Mouse (Mus musculus): ENCODE measurements around the gene Krt83. TPM values are rescaled to one million over a fixed set of nuclear protein-coding genes. Genes with fewer than 3 reads are reported as not detected.

Gene Krt83
- polyA plus RNA-seq, 1 experiment from 2014 or later: not detected

DNA sequence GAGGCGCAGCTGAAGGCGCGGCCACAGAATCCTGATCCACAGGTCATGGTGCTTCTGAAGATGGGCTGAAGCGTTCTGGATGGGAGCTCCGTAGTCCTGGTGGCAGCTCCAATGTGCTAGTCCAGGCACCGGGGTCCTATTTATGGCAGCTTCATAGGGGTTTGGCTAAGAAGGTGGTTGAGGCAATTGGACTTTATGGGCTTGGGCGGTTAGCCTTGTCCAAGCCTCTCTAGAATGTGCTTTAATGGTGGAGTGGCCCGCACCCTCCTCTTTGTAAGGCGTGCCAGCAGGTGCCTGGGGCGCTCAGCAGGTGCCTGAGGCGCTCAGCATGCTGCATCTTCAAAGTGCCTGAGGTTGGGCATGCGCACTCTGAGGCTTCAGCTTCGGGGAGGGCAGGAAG lies 27.7 kb downstream of the Krt83 start, which contains the start of gene Krt81:
TSS of gene Krt81 (minus strand) at position 101 of the 400 bp plus-strand sequence.
- Histone ChIP-seq H3K9me3 (no peaks in the 10 kb centered on the region), H3K9ac (no peak within 1 kb of the TSS), H3K4me1 (peaks cover 1% of the 10 kb centered on the region), H3K4me2 (no peak within 1 kb of the TSS), H3K4me3 (replicated peaks) (no peak within 1 kb of the TSS), H3K27me3 (no peaks in the 10 kb centered on the region), H3K36me3 (replicated peaks) (no peaks in the 10 kb centered on the region), H3K27ac (no peak within 1 kb of the TSS)
- 85% methylated on average over 13 of the region's 13 CpGs for WGBS
- no peak for ATAC-seq (ENCODE audit: low FRiP score)

DNA sequence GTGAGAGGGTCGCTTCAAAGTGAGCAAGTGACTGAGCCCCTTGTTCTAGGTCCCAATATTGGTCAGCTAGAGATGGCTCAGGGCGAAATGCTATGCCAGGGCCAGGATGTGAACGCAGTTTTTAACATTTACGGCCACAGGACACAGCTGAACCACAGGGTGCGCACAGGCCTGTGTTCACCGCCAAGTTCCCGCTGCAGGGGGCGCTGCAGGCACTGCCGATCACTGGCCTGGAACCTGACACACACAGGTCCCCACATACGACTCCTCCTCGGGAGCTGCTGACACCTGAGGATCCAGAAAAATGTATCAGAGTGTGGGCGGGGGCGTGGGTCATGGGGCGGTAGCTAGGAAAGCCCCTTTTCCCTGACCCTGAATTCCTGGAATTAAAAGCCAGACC lies 32.0 kb downstream of the Krt83 start:
- Histone ChIP-seq H3K9ac (no peak overlapping the region), H3K4me2 (no peak overlapping the region), H3K4me1 (peaks cover 6% of the 10 kb centered on the region), H3K36me3 (replicated peaks) (no peaks in the 10 kb centered on the region), H3K27me3 (no peaks in the 10 kb centered on the region), H3K27ac (no peak overlapping the region), H3K4me3 (replicated peaks) (no peak overlapping the region), H3K9me3 (0 out of 2 replicates have a peak, but pooled peaks cover 2% of the 10 kb centered on the region)
- ATAC-seq (ENCODE audit: low FRiP score): no peak
- WGBS: 81% methylated on average over 14 of the region's 14 CpGs

DNA sequence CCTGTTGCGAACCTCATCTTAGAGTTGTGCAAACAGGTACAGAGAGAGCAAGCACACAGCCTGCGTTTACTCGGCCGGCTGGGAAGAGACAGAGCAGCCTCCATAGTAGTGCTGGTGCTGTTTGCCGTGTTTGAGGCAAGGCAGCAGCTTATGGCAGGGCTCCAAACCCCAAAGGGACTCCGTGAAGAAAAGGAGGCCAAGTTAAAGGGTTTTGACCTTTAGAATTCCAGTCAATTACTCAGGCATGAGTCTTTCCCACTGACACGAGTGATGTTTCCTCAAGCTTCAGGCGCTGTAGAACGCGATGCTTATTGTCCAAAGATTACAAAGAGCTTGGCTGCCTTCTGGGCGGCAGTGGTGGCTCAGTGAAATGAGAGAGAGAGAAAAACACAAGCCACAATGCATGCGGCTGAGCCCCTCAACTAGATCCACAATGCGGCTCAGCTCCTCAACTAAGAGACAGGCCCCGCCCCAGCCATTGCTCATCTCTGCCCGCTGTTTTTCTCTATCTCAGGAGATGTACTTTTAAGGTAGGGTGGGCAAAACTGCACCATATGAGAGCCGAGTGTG lies 32.9 kb downstream of the Krt83 start:
- no peak for ATAC-seq (ENCODE audit: low FRiP score)
- H3K27ac ChIP-seq: no peak overlapping the region
- H3K9me3 ChIP-seq: 0 out of 2 replicates have a peak, but pooled peaks cover 2% of the 10 kb centered on the region
- no peak overlapping the region for H3K9ac ChIP-seq
- 56% methylated on average over 16 of the region's 16 CpGs for WGBS
- H3K4me3 ChIP-seq (replicated peaks): no peak overlapping the region
- H3K27me3 ChIP-seq: no peaks in the 10 kb centered on the region
- H3K4me1 ChIP-seq: peaks cover 6% of the 10 kb centered on the region
- no peaks in the 10 kb centered on the region for H3K36me3 ChIP-seq (replicated peaks)
- no peak overlapping the region for H3K4me2 ChIP-seq

DNA sequence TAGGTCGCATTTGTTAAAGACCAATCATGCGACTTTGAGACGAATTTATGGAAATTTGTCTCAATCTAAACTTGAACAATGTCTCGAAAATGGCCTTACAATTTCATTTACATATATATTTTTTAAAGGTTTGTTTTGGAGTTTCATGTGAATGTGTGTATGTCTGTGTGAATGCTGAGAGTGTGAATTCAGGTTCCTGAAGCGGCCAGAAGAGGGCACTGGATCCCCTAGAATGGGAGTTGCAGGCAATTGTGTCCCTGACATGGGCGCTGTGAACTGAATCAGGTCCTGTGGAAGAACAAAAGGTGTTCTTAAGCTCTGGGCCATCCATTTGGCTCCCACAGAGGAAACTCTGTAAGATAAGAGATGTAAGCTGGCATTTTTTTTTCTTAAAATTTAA lies 35.4 kb downstream of the Krt83 start:
- H3K36me3 ChIP-seq (replicated peaks): no peaks in the 10 kb centered on the region
- no peak for ATAC-seq (ENCODE audit: low FRiP score)
- H3K4me3 ChIP-seq (replicated peaks): no peak overlapping the region
- H3K27me3 ChIP-seq: no peaks in the 10 kb centered on the region
- 0 out of 2 replicates have a peak, but pooled peaks cover 2% of the 10 kb centered on the region for H3K9me3 ChIP-seq
- no peak overlapping the region for H3K9ac ChIP-seq
- H3K4me2 ChIP-seq: no peak overlapping the region
- H3K27ac ChIP-seq: no peak overlapping the region
- H3K4me1 ChIP-seq: peaks cover 10% of the 10 kb centered on the region
- 89% methylated on average over 6 of the region's 6 CpGs for WGBS

DNA sequence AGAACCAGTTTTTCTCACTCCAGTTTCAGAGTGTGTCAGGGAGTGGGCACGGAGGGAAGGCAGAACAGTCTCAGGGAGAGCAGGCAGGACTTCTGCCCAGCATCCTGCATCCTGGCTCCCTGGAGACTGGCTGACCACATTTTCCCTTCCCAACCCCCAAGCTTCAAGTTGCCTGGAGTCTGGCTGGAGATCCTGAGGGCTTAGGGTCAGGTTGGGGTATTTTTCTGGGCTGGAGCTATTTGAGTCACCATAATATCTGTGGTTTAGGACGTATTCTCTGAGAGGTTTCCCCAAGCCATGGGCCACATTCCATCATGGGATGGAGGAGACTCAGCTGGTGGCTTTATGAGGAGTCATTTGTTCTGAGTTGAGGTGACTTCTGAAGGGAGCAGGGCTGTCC lies 36.0 kb downstream of the Krt83 start:
- no peak for ATAC-seq (ENCODE audit: low FRiP score)
- no peak overlapping the region for H3K27ac ChIP-seq
- no peak overlapping the region for H3K4me2 ChIP-seq
- no peak overlapping the region for H3K4me3 ChIP-seq (replicated peaks)
- no peak overlapping the region for H3K9ac ChIP-seq
- WGBS: 96% methylated on average over 2 of the region's 2 CpGs
- H3K36me3 ChIP-seq (replicated peaks): no peaks in the 10 kb centered on the region
- H3K9me3 ChIP-seq: 0 out of 2 replicates have a peak, but pooled peaks cover 2% of the 10 kb centered on the region
- H3K27me3 ChIP-seq: no peaks in the 10 kb centered on the region
- peaks cover 10% of the 10 kb centered on the region for H3K4me1 ChIP-seq

DNA sequence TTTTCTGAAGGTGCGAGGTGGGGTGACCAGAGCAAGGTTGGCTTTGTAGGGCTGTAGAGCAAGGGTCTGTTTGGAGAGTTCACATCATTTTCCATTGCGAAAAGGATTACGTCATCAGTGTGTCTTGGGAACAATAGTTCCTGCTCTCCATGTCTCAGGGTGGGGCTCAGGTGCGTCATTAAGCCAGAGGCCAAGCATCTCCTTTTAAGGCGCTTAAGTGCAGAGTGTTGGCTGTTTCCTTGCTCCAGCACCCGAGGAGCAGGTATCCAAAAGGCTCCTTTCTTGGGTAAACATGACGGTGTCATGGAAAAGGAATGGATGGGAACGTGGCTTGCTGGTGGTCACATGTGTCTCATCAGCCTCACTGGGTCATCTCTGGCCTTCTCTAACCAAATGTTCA lies 36.5 kb downstream of the Krt83 start:
- WGBS: 87% methylated on average over 8 of the region's 8 CpGs
- peaks cover 10% of the 10 kb centered on the region for H3K4me1 ChIP-seq
- no peaks in the 10 kb centered on the region for H3K27me3 ChIP-seq
- no peak overlapping the region for H3K9ac ChIP-seq
- no peak for ATAC-seq (ENCODE audit: low FRiP score)
- H3K27ac ChIP-seq: no peak overlapping the region
- H3K9me3 ChIP-seq: 0 out of 2 replicates have a peak, but pooled peaks cover 2% of the 10 kb centered on the region
- H3K36me3 ChIP-seq (replicated peaks): no peaks in the 10 kb centered on the region
- H3K4me2 ChIP-seq: no peak overlapping the region
- no peak overlapping the region for H3K4me3 ChIP-seq (replicated peaks)

DNA sequence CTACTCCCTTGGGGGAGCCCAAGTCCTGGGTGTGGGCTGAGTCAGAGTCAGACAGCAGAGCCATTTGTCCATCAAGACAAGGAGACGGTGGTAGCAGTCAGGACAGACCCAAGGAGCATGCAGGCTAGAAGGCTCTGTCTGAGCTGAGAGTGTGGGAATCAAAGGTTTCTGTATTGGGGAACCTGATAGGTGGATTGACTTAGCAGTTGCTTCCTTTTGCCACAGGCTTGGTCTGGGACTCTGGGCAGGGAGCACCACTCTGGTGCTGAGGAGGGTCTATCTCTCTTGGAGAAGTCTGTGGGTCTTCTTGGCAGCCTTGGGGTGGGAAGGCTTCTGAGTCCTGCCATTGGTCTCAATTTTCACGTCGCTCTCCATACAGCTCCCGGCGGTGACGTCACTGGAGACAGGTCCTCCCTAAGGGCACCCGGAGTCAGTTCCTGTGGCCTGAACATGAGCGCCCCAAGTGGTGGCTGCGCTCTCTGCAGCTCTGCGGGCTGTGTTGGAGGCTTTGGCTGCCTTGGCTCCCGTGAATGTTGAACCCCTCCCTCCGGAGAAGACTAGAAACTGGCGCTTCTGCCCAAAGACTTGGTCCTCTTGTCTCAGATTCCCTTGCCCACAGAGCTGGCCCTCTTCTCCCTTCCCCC lies 38.1 kb downstream of the Krt83 start:
- 6% methylated on average over 13 of the region's 13 CpGs for WGBS
- H3K27me3 ChIP-seq: 0 out of 2 replicates have a peak, but pooled peaks cover 2% of the 10 kb centered on the region
- ATAC-seq (ENCODE audit: low FRiP score): no peak
- H3K4me1 ChIP-seq: peaks cover 4% of the 10 kb centered on the region
- H3K4me2 ChIP-seq: 0 out of 2 replicates have a peak overlapping the region, but pooled peaks have one; percentile 21
- no peak overlapping the region for H3K27ac ChIP-seq
- H3K9me3 ChIP-seq: 0 out of 2 replicates have a peak, but pooled peaks cover 2% of the 10 kb centered on the region
- H3K9ac ChIP-seq: no peak overlapping the region
- H3K4me3 ChIP-seq (replicated peaks): no peak overlapping the region
- no peaks in the 10 kb centered on the region for H3K36me3 ChIP-seq (replicated peaks)

DNA sequence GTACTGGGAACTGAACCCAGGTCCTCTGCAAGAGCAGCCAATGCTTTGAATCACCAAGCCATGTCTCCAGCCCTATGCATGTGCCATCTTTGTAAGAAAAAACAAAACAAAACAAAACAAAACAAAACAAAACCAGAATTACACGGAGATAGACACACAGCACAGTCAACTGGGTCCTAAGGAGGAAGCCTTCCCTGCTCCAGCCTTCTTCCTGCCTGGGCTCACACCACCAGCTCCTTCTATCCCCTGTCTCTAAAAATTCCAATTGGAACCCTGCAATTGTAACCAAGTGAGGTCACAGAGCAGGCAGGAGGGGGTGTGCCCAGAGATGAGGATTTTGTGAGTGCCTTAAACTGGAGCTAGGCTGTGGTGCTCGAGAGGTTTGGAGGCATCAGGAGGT lies 43.9 kb downstream of the Krt83 start, which contains the start of gene Krt88:
TSS of gene Krt88 (plus strand) at position 301 of the 400 bp plus-strand sequence.
- H3K4me1 ChIP-seq: no peaks in the 10 kb centered on the region
- no peak within 1 kb of the TSS for H3K9ac ChIP-seq
- no peak within 1 kb of the TSS for H3K4me3 ChIP-seq (replicated peaks)
- no peak within 1 kb of the TSS for H3K27ac ChIP-seq
- H3K36me3 ChIP-seq (replicated peaks): no peaks in the 10 kb centered on the region
- H3K27me3 ChIP-seq: 0 out of 2 replicates have a peak, but pooled peaks cover 2% of the 10 kb centered on the region
- WGBS: 68% methylated on average over 2 of the region's 2 CpGs
- H3K4me2 ChIP-seq: no peak within 1 kb of the TSS
- H3K9me3 ChIP-seq: no peaks in the 10 kb centered on the region
- no peak for ATAC-seq (ENCODE audit: low FRiP score)

DNA sequence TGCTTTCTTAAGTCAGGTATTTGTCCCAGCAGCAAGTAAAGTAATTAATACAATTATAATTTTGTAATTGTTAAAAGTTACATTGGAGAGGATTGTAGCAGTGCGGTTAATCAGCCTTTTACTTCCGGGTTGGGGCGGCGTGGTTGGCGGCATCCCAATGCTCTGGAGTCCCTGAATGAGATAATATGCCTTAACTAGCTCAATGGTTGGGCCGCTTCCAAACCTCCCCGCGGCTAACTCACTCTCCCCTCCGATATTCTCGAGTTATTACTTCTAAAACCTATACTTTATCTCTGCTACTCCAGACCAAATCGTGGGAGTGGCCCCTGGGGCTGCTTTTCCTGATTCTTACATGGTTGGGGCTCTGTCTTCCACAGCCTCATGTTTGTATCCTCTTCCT lies 44.7 kb downstream of the Krt83 start:
- no peak overlapping the region for H3K4me2 ChIP-seq

DNA sequence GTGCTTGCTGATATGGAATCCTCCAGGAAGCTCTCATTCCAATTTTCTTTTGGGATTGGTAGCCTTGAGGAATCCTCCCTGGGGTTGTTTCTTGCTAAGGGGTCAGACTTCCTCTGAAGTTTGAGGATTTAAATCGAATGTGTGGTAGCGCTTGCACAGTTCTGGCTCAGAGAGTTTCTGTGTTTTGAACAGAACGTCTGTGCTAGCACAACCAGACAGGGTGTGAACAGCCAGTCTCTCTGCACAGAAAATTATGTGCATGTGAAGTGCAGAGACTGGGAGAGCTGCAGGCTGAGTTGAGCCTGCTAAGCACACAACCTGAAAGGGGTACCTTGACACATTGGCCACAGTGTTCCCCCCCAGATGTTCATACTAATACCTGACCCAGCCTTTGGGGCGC lies 50.5 kb downstream of the Krt83 start:
- Histone ChIP-seq H3K9ac (no peak overlapping the region), H3K27me3 (peaks cover 43% of the 10 kb centered on the region), H3K4me1 (peaks cover 6% of the 10 kb centered on the region), H3K27ac (no peak overlapping the region), H3K36me3 (replicated peaks) (no peaks in the 10 kb centered on the region), H3K4me3 (replicated peaks) (no peak overlapping the region), H3K9me3 (no peaks in the 10 kb centered on the region), H3K4me2 (no peak overlapping the region)
- no peak for ATAC-seq (ENCODE audit: low FRiP score)
- WGBS: 77% methylated on average over 4 of the region's 4 CpGs

More for the DNA sequence above, 44.7 kb downstream of the Krt83 start:
- no peak overlapping the region for H3K4me3 ChIP-seq (replicated peaks)
- H3K27me3 ChIP-seq: 0 out of 2 replicates have a peak, but pooled peaks cover 2% of the 10 kb centered on the region
- no peak overlapping the region for H3K9ac ChIP-seq
- no peaks in the 10 kb centered on the region for H3K4me1 ChIP-seq
- no peak for ATAC-seq (ENCODE audit: low FRiP score)
- WGBS: 70% methylated on average over 11 of the region's 11 CpGs
- H3K27ac ChIP-seq: no peak overlapping the region
- H3K9me3 ChIP-seq: no peaks in the 10 kb centered on the region
- H3K36me3 ChIP-seq (replicated peaks): no peaks in the 10 kb centered on the region

DNA sequence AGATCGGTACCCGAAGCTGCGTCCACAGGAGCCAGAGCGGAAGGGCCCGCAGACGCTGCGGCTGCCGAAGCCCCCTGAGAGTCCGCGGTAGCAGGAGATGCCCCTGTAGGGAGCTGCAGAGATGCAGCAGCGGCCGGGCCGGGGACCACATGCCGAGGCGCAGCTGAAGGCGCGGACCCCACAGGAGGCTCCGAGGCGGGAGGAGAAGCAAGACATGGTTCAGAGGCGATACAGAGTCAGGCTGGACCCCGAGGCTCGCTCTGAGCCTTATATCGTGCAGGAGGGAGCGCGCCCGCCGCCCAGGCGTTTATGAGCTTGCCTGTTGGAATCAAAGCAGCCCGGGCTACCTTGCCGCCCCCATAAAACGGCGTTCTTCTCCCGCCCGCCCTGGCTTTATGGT lies 52.8 kb downstream of the Krt83 start, which contains the start of gene Krt87:
TSS of gene Krt87 (minus strand) at position 250 of the 400 bp plus-strand sequence.
- 3% methylated on average over 34 of the region's 34 CpGs for WGBS
- Histone ChIP-seq H3K27me3 (peaks cover 43% of the 10 kb centered on the region), H3K36me3 (replicated peaks) (no peaks in the 10 kb centered on the region), H3K9me3 (no peaks in the 10 kb centered on the region), H3K4me3 (replicated peaks) (peak within 1 kb of the TSS; percentile 37), H3K4me2 (peak within 1 kb of the TSS; percentile 62), H3K9ac (peak within 1 kb of the TSS; percentile 44; the same call in 1 of the 2 replicates), H3K4me1 (peaks cover 6% of the 10 kb centered on the region), H3K27ac (no peak within 1 kb of the TSS)
- no peak for ATAC-seq (ENCODE audit: low FRiP score)

DNA sequence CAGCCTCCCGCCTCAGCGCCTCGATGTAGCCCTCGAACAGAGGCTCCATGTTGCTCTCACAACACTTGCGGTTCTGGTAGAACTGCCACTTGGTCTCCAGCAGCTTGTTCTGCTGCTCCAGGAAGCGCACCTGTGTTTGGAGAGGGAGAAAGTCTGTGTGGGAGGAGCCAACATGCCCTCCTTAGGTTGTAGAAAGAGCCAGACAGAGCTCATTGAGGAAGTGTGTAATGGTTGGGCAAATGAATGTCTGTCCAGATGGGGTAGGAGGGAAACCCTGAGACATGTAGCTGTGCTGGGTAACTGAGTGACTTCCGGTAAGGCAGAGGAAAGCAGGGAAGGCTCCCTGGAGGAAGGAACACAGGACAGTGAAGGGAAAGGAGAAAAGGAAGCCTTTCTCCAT lies 54.7 kb downstream of the Krt83 start:
- Histone ChIP-seq H3K27ac (no peak overlapping the region), H3K4me1 (peaks cover 6% of the 10 kb centered on the region), H3K27me3 (peaks cover 43% of the 10 kb centered on the region), H3K4me2 (no peak overlapping the region), H3K4me3 (replicated peaks) (no peak overlapping the region), H3K9ac (no peak overlapping the region), H3K9me3 (no peaks in the 10 kb centered on the region), H3K36me3 (replicated peaks) (no peaks in the 10 kb centered on the region)
- no peak for ATAC-seq (ENCODE audit: low FRiP score)
- 93% methylated on average over 7 of the region's 7 CpGs for WGBS

Measured in forebrain, embryonic 12.5 days (tissue).